Mouse (Mus musculus) heart, embryonic 11.5 days (tissue): Measurements from ENCODE around the gene Nup133. TPM values are rescaled to one million over a fixed set of nuclear protein-coding genes. Genes with fewer than 3 reads are reported as not detected.

Experiments
- ATAC-seq: fragments of 200-750 bp; cut with Nextera tagmentation; replicated peaks from 2 replicates; pipeline ENCODE4 v1.8.0; 2017; ENCODE audit warnings: moderate library complexity; ENCODE audit not compliant: insufficient number of reproducible peaks, low FRiP score, low TSS enrichment
- H3K27ac ChIP-seq: fragments of 300-500 bp; sonication (generic); 2 replicates; pipeline ENCODE4 v1.5.1; 2014; ENCODE audit warnings: mild to moderate bottlenecking, low read depth, low read length
- H3K27me3 ChIP-seq: fragments of 300-500 bp; sonication (generic); 2 replicates; pipeline ENCODE4 v1.6.1; 2014; ENCODE audit warnings: mild to moderate bottlenecking, low read length, mixed read lengths; ENCODE audit not compliant: control insufficient read depth, insufficient read depth
- H3K36me3 ChIP-seq: fragments of 300-500 bp; sonication (generic); 2 replicates; pipeline ENCODE4 v1.6.1; 2014; ENCODE audit warnings: mild to moderate bottlenecking, low read length, moderate library complexity, mixed read lengths; ENCODE audit not compliant: control insufficient read depth, insufficient read depth
- H3K4me1 ChIP-seq: fragments of 300-500 bp; sonication (generic); 2 replicates; pipeline ENCODE4 v1.6.1; 2014; ENCODE audit warnings: low read length; ENCODE audit not compliant: control insufficient read depth, insufficient read depth
- H3K4me2 ChIP-seq: fragments of 300-500 bp; sonication (generic); 2 replicates; pipeline ENCODE4 v1.6.1; 2014; ENCODE audit warnings: mild to moderate bottlenecking, moderate library complexity
- H3K4me3 ChIP-seq: fragments of 300-500 bp; sonication (generic); 2 replicates; pipeline ENCODE4 v1.5.1; 2014; ENCODE audit warnings: low read depth, low read length
- H3K9ac ChIP-seq: fragments of 300-500 bp; sonication (generic); 2 replicates; pipeline ENCODE4 v1.6.1; 2014; ENCODE audit warnings: mild to moderate bottlenecking, low read depth, low read length, moderate library complexity
- H3K9me3 ChIP-seq: fragments of 300-500 bp; sonication (generic); replicated peaks from 2 replicates; pipeline ENCODE4 v1.6.1; 2016; ENCODE audit warnings: low read length; ENCODE audit not compliant: control insufficient read depth
- WGBS: fragments of 180-500 bp; shearing (Covaris S2); extraction: QIAGEN DNeasy Blood & Tissue Kit; methylation state at CpG from one replicate; pipeline ENCODE4 v1.1.7; 2014; ENCODE audit not compliant: insufficient replicate concordance; 5-methylcytosine and 5-hydroxymethylcytosine counted together
- polyA plus RNA-seq: library from polyadenylated mRNA; unstranded; fragments of >200 nt; fragmentation: Nextera tagmentation; extraction: Ambion mirVana; gene quantifications from 2 replicates; pipeline ENCODE4 v1.2.1, GENCODE M21; 2014

Nup133 gene
- polyA plus RNA-seq, 1 experiment from 2014 or later: 31.5 TPM

DNA sequence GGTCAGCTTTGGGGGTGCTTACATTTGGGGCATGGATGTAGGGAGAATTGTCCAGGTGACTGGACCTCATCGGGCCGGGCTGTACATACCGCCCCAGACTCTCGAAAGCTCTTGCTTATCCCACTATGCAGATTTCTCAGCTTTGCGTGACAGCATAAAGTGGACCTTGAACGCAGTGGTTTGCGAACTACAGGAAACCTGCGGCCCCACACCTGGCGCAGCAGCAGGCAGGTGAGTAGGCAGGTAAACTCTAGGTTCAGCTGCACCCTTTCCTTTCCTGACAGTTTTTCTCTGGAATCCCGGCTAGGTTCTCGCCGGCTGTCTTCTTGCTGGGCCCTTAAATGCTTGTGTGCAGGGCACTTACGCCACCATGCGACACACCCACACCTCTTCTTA is 52.7 kb downstream of the Nup133 start:
- H3K9me3 ChIP-seq: no peaks in the 10 kb centered on the region
- H3K27me3 ChIP-seq: peaks cover 50% of the 10 kb centered on the region
- peaks cover 4% of the 10 kb centered on the region; the same call in 1 of the 2 replicates for H3K36me3 ChIP-seq
- H3K4me1 ChIP-seq: peaks cover 23% of the 10 kb centered on the region
- H3K4me2 ChIP-seq: no peak overlapping the region
- H3K27ac ChIP-seq: no peak overlapping the region
- WGBS: 54% methylated on average over 14 of the region's 14 CpGs
- H3K4me3 ChIP-seq: no peak overlapping the region
- H3K9ac ChIP-seq: no peak overlapping the region
- ATAC-seq: no peak

- whole genome bisulfite sequencing: 65% methylated on average over 9 of the region's 9 CpGs
- ATAC-seq: no peak
- H3K27ac ChIP-seq: no peak overlapping the region
- peaks cover 3% of the 10 kb centered on the region; the same call in 1 of the 2 replicates for H3K36me3 ChIP-seq
- H3K4me1 ChIP-seq: peaks cover 23% of the 10 kb centered on the region
- no peak overlapping the region for H3K4me3 ChIP-seq
- H3K9me3 ChIP-seq: no peaks in the 10 kb centered on the region
- peaks cover 54% of the 10 kb centered on the region for H3K27me3 ChIP-seq
- no peak overlapping the region for H3K9ac ChIP-seq
- no peak overlapping the region for H3K4me2 ChIP-seq
Observed at GRCm38 (mm10) chr8:123895680-123896365, 53.2 kb downstream of the Nup133 start.

GRCm38 (mm10) chr8:123895230-123895629 is 53.8 kb downstream of the Nup133 start:
- H3K27ac ChIP-seq: no peak overlapping the region
- H3K27me3 ChIP-seq: peaks cover 57% of the 10 kb centered on the region
- 77% methylated on average over 4 of the region's 4 CpGs for WGBS
- H3K4me2 ChIP-seq: no peak overlapping the region
- H3K4me1 ChIP-seq: peaks cover 23% of the 10 kb centered on the region
- H3K9me3 ChIP-seq: no peaks in the 10 kb centered on the region
- no peak overlapping the region for H3K9ac ChIP-seq
- ATAC-seq: no peak
- no peaks in the 10 kb centered on the region for H3K36me3 ChIP-seq
- no peak overlapping the region for H3K4me3 ChIP-seq

- H3K4me2 ChIP-seq: peak within 1 kb of the TSS; percentile 37
- H3K27ac ChIP-seq: no peak within 1 kb of the TSS
- no peaks in the 10 kb centered on the region for H3K9me3 ChIP-seq
- peaks cover 61% of the 10 kb centered on the region for H3K27me3 ChIP-seq
- H3K9ac ChIP-seq: no peak within 1 kb of the TSS
- peaks cover 23% of the 10 kb centered on the region for H3K4me1 ChIP-seq
- 10% methylated on average over 15 of the region's 15 CpGs for WGBS
- no peak; the same call in 1 of the 2 replicates for ATAC-seq
- peak within 1 kb of the TSS; percentile 21; the same call in 1 of the 2 replicates for H3K4me3 ChIP-seq
- no peaks in the 10 kb centered on the region for H3K36me3 ChIP-seq
Observed at GRCm38 (mm10) chr8:123894502-123895097, 54.5 kb downstream of the Nup133 start, which contains the start of gene Acta1. Gene Acta1 (minus strand): TSS chr8:123894751.

- no peaks in the 10 kb centered on the region for H3K9me3 ChIP-seq
- H3K27me3 ChIP-seq: peaks cover 62% of the 10 kb centered on the region
- 56% methylated on average over 11 of the region's 11 CpGs for WGBS
- peaks cover 23% of the 10 kb centered on the region for H3K4me1 ChIP-seq
- H3K4me2 ChIP-seq: peak overlapping the region; percentile 54
- no peak overlapping the region for H3K9ac ChIP-seq
- no peak overlapping the region for H3K27ac ChIP-seq
- ATAC-seq: no peak
- no peaks in the 10 kb centered on the region for H3K36me3 ChIP-seq
- peak overlapping the region; percentile 21 for H3K4me3 ChIP-seq
Observed at GRCm38 (mm10) chr8:123893413-123893812, 55.7 kb downstream of the Nup133 start.

DNA sequence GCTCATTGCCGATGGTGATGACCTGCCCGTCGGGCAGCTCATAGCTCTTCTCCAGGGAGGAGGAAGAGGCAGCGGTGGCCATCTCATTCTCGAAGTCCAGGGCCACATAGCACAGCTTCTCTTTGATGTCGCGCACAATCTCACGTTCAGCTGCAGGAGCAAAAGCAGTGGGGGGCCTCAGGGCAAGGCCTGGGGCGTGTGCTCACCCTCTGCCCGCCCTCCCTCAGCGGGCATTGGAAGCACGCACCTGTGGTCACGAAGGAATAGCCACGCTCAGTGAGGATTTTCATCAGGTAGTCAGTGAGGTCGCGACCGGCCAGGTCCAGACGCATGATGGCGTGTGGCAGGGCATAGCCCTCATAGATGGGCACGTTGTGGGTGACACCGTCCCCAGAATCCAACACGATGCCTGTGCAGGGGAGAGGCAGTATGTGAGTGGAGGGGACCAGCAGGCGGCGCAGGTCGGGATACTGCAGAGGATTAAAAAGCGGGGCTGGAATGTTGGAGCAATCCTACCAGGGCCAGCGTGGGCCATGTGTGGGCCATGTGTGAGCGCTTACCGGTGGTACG is 56.4 kb downstream of the Nup133 start:
- Histone ChIP-seq H3K36me3 (no peaks in the 10 kb centered on the region), H3K9ac (no peak overlapping the region), H3K9me3 (no peaks in the 10 kb centered on the region), H3K4me1 (peaks cover 23% of the 10 kb centered on the region), H3K4me3 (0 out of 2 replicates have a peak overlapping the region, but pooled peaks have one; percentile 22), H3K4me2 (peak overlapping the region; percentile 54), H3K27ac (no peak overlapping the region), H3K27me3 (peaks cover 62% of the 10 kb centered on the region)
- no peak for ATAC-seq
- WGBS: 15% methylated on average over 30 of the region's 30 CpGs

DNA sequence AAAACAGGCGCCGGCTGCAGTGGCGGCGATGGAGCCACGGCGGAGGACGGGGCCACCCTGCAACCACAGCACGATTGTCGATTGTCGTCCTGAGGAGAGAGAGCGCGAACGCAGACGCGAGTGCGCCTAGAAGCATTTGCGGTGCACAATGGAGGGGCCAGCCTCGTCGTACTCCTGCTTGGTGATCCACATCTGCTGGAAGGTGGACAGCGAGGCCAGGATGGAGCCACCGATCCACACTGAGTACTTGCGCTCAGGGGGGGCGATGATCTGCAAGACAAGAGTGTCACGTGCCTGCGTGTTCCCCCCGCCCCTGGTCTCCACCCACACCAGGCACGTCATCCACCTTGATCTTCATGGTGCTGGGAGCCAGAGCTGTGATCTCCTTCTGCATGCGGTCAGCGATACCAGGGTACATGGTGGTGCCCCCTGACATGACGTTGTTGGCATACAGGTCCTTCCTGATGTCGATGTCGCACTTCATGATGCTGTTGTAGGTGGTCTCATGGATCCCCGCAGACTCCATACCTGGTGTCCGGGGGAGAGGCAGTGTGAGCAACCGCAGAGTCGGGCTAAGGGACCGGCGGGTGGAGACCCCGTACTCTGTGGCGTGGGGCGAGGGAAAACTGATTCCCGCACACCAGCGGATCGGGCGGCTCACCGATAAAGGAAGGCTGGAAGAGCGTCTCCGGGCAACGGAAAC is 57.0 kb downstream of the Nup133 start:
- no peak for ATAC-seq
- Histone ChIP-seq H3K9me3 (no peaks in the 10 kb centered on the region), H3K4me3 (peak overlapping the region; percentile 22; the same call in 1 of the 2 replicates), H3K36me3 (no peaks in the 10 kb centered on the region), H3K9ac (no peak overlapping the region), H3K4me1 (peaks cover 23% of the 10 kb centered on the region), H3K27me3 (peaks cover 62% of the 10 kb centered on the region), H3K4me2 (peak overlapping the region; percentile 54), H3K27ac (no peak overlapping the region)
- WGBS: 1% methylated on average over 49 of the region's 49 CpGs

- H3K4me2 ChIP-seq: peak overlapping the region; percentile 54
- H3K9ac ChIP-seq: no peak overlapping the region
- no peaks in the 10 kb centered on the region for H3K9me3 ChIP-seq
- peaks cover 23% of the 10 kb centered on the region for H3K4me1 ChIP-seq
- ATAC-seq: no peak
- under 1% methylated on average over 11 of the region's 11 CpGs for WGBS
- no peak overlapping the region for H3K4me3 ChIP-seq
- H3K27me3 ChIP-seq: peaks cover 61% of the 10 kb centered on the region
- no peaks in the 10 kb centered on the region for H3K36me3 ChIP-seq
- no peak overlapping the region for H3K27ac ChIP-seq
Observed at GRCm38 (mm10) chr8:123891271-123891670, 57.8 kb downstream of the Nup133 start.
